Mouse (Mus musculus) embryo, embryonic 10 days (tissue): ENCODE data around the gene P2ry6.

Source experiments
- DNase-seq: peaks from one replicate; pipeline ENCODE4 v3.0.0-alpha.2; 2015; ENCODE audit warnings: low spot score

The P2ry6 gene

DNA sequence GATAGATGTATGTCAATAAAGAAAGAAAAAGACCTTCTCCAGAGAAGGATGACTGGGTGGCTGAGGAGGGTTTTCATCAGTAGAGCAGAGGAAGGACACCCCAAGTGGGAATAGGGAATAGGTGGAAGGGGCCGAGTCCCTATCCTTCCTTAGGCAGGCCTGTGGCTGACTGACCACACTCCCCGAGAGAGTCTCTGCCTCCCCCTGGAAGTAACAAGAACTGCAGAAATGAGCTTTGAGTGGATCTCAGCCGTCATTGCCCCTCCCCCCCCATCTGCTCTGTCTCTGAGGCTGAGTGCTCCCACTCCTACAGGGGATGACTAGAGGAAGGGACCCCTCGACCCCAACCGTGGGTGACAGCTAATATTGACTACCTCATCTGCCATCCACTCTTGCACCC, 33.3 kb downstream of the P2ry6 start:
- no peak for DNase-seq

DNA sequence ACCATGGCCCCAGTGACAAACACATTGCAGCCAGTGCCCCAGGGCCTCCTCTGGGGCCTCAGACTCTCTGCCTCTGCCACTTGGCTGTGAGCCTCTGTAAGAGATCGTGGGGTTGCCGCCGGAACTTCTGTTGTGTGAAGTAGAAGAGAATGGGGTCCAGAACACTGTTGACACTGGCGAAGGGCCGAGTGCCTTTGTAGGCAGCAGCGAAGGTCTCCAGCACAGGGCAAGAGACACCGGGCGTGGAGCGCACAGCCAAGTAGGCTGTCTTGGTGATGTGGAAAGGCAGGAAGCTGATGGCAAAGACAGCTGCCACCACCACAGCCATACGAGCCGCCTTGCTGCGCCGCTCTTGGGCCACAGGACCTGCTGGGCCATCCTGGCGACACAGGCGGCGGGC, 36.3 kb downstream of the P2ry6 start:
- no peak for DNase-seq

DNA sequence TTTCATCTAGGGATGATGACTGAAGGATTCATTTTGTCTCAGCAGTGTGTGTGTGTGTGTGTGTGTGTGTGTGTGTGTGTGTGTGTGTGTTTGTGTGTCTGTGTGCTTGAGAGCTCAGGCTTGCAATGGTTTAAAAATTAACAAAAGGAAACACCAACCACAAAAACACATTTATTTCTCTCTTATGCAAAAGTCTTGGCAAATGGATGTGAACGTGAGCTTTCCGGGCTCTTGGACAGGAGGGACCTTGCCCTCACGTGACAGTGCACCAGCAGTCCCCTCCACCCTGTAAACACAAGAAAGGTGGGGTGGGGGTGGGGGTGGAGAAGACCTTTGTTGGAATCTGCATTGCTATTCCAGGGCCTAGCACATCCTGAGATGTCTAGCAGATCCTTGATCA, 37.0 kb downstream of the P2ry6 start:
- no peak for DNase-seq

DNA sequence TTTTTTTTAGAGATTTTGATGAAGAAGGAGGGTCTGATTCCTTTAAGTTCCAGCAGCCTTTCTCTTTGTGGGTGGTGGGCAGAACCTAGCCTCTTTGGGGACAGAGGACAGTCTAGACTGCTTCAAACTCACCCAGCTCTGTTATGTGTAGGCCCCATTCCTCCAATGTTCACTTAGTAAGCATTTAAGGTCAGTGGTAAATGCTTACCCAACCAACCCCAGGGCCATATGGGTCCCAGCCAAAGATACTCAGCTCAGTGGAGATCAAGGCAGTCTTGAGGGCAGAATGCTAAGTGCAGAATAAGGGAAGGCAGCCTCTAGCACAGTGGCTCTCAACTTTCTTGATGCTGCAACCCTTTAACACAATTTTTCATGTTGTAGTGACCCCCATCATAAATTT, 40.9 kb downstream of the P2ry6 start:
- no peak for DNase-seq

GRCm38 (mm10) chr7:100932481-100933007, 41.9 kb downstream of the P2ry6 start:
- DNase-seq: peak; percentile 95

GRCm38 (mm10) chr7:100931926-100932480, 42.4 kb downstream of the P2ry6 start, which contains the start of gene Arhgef17:
TSS of gene Arhgef17 (minus strand) at chr7:100932107.
- DNase-seq: peak; percentile 77

GRCm38 (mm10) chr7:100931316-100931925, 43.0 kb downstream of the P2ry6 start:
- DNase-seq: no peak

DNA sequence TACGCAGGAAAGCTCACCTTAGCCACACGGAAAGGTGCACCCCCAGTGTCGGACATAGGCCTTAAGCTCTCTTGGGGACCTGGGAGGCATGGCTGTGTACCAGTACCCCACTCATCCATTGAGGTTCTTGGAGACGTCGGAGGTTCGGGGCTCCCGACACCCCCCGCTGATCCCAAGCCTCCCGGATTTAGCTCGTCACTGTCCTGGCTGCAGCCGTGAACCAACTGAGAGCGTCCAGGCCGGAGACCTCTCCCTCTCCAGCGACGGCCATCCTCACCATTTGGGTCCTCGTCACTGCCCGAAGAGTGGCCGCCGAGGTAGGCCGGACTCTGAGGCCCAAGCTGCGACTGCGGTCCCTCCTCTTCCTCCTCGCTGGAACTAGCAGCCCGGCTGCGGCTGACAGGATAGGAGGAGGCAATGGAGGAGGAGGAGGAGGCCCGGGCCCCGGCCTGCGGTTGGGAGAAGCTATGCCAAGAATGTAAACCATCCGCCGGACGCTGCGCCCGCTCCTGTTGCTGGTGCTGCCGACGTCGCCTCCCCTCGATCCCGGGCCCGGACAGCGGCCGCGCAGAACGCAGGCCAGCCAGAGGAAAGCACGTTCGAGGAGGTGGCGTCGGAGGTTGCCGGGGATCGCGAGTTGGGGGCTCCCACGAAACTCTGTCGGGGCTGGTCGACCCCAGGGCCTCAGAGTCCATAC, 43.7 kb downstream of the P2ry6 start:
- peak; percentile 84 for DNase-seq

- DNase-seq: no peak
Measured at GRCm38 (mm10) chr7:100929639-100930303, 44.7 kb downstream of the P2ry6 start.

DNA sequence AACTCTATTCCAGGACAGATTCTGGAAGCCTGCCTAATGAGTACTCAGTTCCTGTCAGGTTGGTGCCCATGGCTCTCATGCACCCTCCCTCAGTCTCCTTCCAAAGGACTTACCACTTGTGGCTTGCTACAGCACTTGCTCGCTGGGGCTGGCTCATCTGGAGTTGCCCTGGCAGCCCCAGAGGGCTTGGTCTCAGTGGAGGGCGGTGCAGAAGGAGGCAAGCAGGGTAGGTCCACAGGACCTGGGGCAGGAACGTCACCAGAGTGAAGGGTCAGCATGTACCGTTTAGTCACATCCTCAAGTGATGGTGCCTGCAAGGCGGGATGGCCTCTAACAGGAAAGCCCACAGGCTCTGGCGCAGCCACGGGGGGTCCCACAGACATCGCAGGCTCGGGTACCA, 46.0 kb downstream of the P2ry6 start:
- no peak for DNase-seq

DNA sequence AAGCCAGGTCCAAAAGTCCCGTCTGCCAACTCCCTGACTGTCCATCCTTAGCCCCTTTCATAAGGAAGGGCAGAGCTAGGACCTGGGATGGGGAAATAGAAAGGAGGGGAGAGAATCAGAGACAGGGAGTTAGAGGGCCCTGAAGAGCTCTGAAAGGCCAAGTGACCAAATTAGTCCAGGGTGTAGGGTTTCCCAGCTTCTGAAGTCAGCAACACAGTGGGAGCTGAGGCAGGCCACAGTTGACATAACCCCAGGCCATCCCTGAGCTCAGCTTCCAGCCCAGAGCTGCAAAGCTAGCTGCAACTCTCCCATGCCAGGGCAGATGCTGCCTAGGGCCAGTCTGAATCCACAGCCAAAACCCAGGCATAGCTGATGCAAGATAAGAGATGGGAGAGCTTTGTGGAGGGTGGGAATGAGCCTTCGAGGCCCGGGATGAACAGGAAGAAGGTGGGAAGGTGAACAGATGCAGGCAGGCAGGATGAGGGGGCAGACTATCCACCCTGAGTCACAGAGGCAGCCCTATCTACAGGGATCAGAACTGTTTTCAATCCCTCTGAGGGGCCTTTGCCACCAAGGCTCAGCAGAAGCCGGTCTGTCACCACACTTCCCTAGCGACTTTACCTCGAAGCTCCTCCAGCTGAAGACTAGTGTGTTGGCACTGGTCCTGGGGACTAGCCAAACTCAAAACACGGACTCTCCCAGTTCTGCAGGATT, 47.0 kb downstream of the P2ry6 start:
- DNase-seq: peak; percentile 70

GRCm38 (mm10) chr7:100926311-100926923, 48.0 kb downstream of the P2ry6 start:
- peak; percentile 47 for DNase-seq

GRCm38 (mm10) chr7:100924674-100925445, 49.6 kb downstream of the P2ry6 start:
- no peak for DNase-seq

DNA sequence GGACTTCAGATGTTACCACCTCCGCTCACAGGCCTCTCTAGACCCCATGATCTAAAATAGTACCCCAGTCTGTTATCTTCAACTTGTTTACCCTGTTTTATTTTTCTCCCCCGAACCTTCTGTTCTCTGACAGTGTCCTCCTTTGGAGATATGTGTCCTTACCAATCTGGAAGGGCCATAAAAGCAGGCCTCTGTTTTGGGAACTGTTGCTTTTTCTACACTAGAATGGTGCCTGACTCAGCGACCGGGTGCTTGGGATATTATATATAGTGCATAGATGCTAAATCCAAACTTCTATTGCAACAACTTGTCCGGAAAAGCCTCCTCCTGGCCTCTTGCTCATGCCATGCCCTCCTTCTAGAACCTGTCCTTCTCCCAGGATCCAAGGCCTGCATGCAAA, 50.2 kb downstream of the P2ry6 start:
- no peak for DNase-seq

DNA sequence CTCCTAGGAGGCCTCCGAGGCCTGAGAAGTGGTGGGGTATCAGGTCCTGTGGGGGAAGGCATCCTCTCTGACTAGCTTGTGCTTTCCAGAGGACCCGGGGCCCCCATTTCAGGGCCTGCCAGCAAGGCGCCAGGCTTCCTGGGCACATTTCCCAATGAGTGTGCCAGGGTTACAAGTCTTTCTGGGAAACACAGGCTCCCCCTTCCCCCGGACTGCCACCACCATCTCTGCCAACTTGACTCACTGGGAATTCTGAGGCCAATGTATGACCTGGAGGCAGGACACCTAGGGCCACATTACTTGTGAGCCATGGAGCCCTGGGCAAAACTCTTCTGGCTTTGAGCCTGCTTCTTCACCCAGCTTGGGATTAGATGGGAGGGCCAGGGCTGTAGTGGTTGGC, 51.5 kb downstream of the P2ry6 start:
- DNase-seq: no peak

DNA sequence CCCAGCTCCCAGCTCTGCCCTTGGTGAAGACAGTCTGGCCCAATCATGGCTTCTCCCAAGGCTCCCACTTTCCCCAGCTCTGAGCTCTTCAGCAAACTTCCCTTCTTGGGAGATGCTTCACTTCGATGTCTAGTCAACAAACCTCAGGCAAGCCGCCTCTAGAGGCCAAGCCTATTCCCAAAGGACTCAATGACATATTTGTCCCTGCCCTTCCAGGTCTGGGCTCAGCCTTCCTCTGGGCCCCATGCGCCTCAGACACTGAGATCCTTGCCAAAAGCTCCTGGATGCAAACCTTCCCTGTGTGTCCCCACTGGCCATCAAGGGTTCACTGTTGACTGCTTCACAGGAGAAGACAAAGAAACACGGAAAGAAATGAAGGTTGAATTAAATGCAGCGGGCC, 53.2 kb downstream of the P2ry6 start:
- DNase-seq: no peak

GRCm38 (mm10) chr7:100919809-100920107, 54.7 kb downstream of the P2ry6 start:
- peak; percentile 86 for DNase-seq

DNA sequence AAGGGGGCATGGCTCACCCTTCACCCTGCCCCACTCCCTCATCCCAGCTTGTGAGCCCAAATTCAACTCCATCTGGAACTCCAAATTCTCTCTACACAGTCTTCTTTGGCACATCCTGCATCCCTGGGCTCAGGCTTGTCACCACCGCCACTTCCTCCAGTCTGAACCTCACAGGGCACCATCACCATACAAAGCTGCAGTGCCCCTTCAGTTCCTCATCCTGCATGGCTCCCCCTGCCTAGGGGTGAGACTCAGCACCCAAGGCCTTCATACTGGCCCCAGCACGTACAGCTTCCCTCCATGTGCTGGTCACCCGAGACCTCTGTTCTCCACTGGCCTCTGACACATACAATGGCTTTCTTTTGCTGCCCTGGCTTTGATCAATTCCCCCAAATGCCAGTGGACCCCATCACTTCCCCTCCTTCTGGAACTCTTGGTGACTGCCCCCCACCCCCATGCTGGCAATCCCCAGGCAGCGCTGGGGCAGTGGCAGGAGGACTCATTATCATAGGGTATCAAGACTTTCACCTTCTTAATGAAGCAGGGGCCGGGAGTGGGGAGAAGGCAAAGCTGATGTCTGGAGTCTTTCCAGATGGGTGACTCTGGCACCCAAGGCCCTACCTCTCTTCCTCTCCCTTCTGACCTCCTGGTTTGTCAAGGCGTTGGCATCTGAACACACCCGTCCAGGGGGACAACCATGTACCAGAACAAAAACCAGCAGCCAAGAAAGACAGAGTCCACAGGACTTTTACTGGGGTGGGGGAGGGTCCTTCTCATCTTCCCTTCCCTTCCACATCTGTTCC, 55.2 kb downstream of the P2ry6 start:
- no peak for DNase-seq

DNA sequence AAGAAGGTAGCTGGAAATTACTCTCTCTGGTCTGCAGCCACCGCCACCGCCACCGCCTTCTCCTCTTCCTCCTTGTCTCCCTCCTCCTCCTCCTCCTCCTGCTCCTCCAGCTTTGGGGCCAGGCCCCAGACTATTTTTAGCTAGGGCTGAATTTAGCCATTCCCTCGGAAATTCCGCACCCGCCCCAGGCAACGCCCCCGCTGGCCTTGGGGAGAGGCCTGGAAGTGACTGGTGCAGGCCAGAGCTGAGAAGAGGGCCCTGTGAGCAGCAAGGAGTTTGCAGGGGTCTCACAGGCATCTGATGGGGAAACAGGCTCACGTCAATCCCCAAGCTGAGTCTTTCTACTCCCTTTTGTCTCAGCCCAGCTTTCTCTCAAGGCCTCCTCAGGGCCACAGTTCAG, 56.3 kb downstream of the P2ry6 start:
- DNase-seq: no peak

DNA sequence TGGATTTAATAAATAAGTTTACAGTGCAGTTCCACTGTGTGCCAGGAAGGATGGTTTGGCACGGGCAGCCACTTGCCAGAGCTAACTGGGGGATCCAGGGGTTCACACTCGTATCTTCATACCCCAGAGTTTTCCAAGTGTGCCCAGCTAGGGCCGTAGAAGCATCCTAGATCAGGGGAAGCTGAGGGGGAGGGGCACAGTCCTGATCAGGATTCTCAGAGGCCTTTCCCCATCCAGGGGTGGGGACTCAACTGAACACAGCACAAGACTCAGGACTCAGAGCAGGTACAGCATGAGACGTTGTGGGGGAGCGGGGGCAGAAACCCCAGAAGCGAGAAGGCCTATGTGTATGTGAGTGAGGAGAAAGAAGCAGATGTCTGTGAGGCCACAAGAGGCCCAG, 56.7 kb downstream of the P2ry6 start:
- no peak for DNase-seq
